Comparison of ENCODE assay signal across 10 mouse cellular contexts in the genomic region with DNA sequence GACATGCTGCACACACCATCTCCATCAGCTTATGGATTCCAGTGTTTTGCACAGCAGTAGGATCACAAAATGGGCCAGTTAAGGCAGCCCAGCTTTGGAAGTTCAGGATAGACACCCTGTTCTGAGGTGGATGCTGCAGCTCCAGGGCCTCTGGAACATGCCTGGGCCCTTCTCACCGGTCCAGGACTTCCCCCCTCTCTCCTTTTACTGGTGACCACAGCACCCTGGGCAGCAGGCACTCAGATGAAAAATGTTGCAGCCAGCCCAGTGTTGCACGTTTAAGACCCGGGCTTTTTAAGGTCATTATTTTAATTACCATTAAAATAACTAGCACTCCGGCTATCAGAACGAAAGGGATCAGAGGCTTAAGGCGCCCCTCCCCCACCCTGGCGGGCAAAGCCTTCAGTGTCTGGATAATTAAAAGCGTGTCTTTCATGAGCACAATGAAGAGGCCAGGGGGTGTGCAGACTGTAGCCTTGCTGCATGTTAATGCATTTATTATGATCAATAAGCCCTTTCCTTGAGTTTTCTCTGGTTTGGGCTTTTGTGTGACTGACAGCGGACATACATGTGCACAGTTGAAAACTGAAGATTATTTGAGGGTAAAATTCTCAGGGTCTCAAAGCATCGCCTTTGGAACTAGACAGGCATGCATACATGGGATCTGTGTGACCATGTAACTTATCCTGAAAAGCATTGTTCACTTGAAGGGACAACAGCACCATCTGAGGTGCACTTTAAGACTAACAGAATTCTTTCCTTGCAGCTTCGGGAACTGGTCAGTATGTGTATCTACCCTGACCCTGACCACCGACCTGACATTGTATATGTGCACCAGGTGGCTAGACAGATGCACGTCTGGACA. TPM values are rescaled to one million over a fixed set of nuclear protein-coding genes. Genes with fewer than 3 reads are reported as not detected.
DNase-seq lines count a peak whose midpoint lies in the region; ATAC-seq and TF ChIP-seq lines count a peak whose summit lies in the region.
"Had no signal": no experiment of that assay in that cellular context is flagged by ENCODE, and none has a peak within 500 bp of the region (broad histone marks: within the 10 kb centered on the region; RNA-seq: fewer than 3 reads in every experiment).

No protein-coding gene starts in this region.

- no peak overlapping the region for H3K4me3 ChIP-seq in liver, embryonic 11.5 days (ENCODE audit: low read depth, low read length)
- no peak overlapping the region for H3K4me3 ChIP-seq in embryonic fibroblast, embryonic 13.5 days (ENCODE audit: insufficient read depth, low read length)
- H3K4me3 ChIP-seq in limb, embryonic 13.5 days, result no peak overlapping the region
- no peak overlapping the region for H3K4me3 ChIP-seq in stomach, postnatal 0 days (ENCODE audit: low read depth, low read length)

- TF ChIP-seq POLR2A in embryonic fibroblast, embryonic 13.5 days (IDR thresholded peaks at IDR 0.05; ENCODE audit: low read depth, low read length), result no peak

- 0 out of 2 replicates have a peak, but pooled peaks have one; percentile 5 for ATAC-seq in liver, embryonic 11.5 days (replicated peaks; ENCODE audit: low FRiP score)
- no peak for ATAC-seq in limb, embryonic 13.5 days (ENCODE audit: low FRiP score, low read depth)
- ATAC-seq in stomach, postnatal 0 days (ENCODE audit: low FRiP score, low TSS enrichment), result no peak
- ATAC-seq: lung, postnatal 0 days had no signal

- 64% methylated on average over 13 of the region's 13 CpGs for WGBS in liver, embryonic 11.5 days
- WGBS in limb, embryonic 13.5 days, result 35% methylated on average over 13 of the region's 13 CpGs
- WGBS in stomach, postnatal 0 days, result 55% methylated on average over 13 of the region's 13 CpGs

- no peak for DNase-seq in liver, embryonic 11.5 days (ENCODE audit: low spot score)
- no peak for DNase-seq in liver
- no peak for DNase-seq in stomach, postnatal 0 days (ENCODE audit: low spot score)
- DNase-seq in urinary bladder, postnatal 4 days (ENCODE audit: low spot score in 2 of 2), result no peak
- DNase-seq in left cerebral cortex, adult 11 months (ENCODE audit: low spot score), result no peak
- no peak for DNase-seq in frontal cortex, adult 2 months (ENCODE audit: extremely low spot score in 1 of 2, low spot score in 1 of 2)
- DNase-seq: gastrocnemius, postnatal 10 days had no signal

- no peak overlapping the region for H3K27ac ChIP-seq in liver, embryonic 11.5 days (ENCODE audit: low read depth, low read length)
- H3K27ac ChIP-seq in embryonic fibroblast, embryonic 13.5 days (ENCODE audit: insufficient read depth, low read length), result peak overlapping the region; percentile 38
- no peak overlapping the region for H3K27ac ChIP-seq in limb, embryonic 13.5 days
- H3K27ac ChIP-seq in stomach, postnatal 0 days (replicated peaks), result no peak overlapping the region

- H3K36me3 ChIP-seq in liver, embryonic 11.5 days (ENCODE audit: control insufficient read depth, insufficient read depth, low read length), result peaks cover 26% of the 10 kb centered on the region; the same call in 1 of the 2 replicates
- peaks cover 95% of the 10 kb centered on the region for H3K36me3 ChIP-seq in limb, embryonic 13.5 days
- H3K36me3 ChIP-seq in stomach, postnatal 0 days (ENCODE audit: control insufficient read depth, insufficient read depth, low read length), result peaks cover 9% of the 10 kb centered on the region; the same call in 1 of the 2 replicates

- no peak overlapping the region for H3K9ac ChIP-seq in liver, embryonic 11.5 days (ENCODE audit: low read depth, low read length)
- H3K9ac ChIP-seq in limb, embryonic 13.5 days, result peak overlapping the region; percentile 20; the same call in 1 of the 2 replicates
- no peak overlapping the region for H3K9ac ChIP-seq in stomach, postnatal 0 days (ENCODE audit: low read length)

- TF ChIP-seq CTCF in embryonic fibroblast, embryonic 13.5 days (IDR thresholded peaks at IDR 0.05; ENCODE audit: borderline replicate concordance, insufficient read depth, low read length), result no peak
- 0 out of 2 replicates have a peak, but pooled peaks have one; percentile 2 for TF ChIP-seq CTCF in stomach, postnatal 0 days (IDR thresholded peaks at IDR 0.05; ENCODE audit: low read depth)

- no peak overlapping the region for H3K4me2 ChIP-seq in liver, embryonic 11.5 days
- no peak overlapping the region for H3K4me2 ChIP-seq in limb, embryonic 13.5 days (replicated peaks)
- no peak overlapping the region for H3K4me2 ChIP-seq in stomach, postnatal 0 days (replicated peaks; ENCODE audit: low read depth)

- no peaks in the 10 kb centered on the region for H3K9me3 ChIP-seq in liver, embryonic 11.5 days (ENCODE audit: control insufficient read depth, low read length)
- H3K9me3 ChIP-seq in limb, embryonic 13.5 days, result no peaks in the 10 kb centered on the region
- no peaks in the 10 kb centered on the region for H3K9me3 ChIP-seq in stomach, postnatal 0 days (ENCODE audit: control insufficient read depth, low read length)

- TF ChIP-seq EP300 in stomach, postnatal 0 days (optimal IDR thresholded peaks at IDR 0.05), result no peak

- no peaks in the 10 kb centered on the region for H3K27me3 ChIP-seq in liver, embryonic 11.5 days (replicated peaks; ENCODE audit: control insufficient read depth, insufficient read depth, low read length)
- no peaks in the 10 kb centered on the region for H3K27me3 ChIP-seq in limb, embryonic 13.5 days
- no peaks in the 10 kb centered on the region for H3K27me3 ChIP-seq in stomach, postnatal 0 days (ENCODE audit: control insufficient read depth, insufficient read depth, low read length)

- peaks cover 5% of the 10 kb centered on the region; the same call in 1 of the 2 replicates for H3K4me1 ChIP-seq in liver, embryonic 11.5 days (replicated peaks; ENCODE audit: control insufficient read depth, insufficient read depth, low read length)
- peaks cover 3% of the 10 kb centered on the region; the same call in 1 of the 2 replicates for H3K4me1 ChIP-seq in embryonic fibroblast, embryonic 13.5 days (ENCODE audit: control insufficient read depth, insufficient read depth, low read length)
- H3K4me1 ChIP-seq in limb, embryonic 13.5 days, result peaks cover 6% of the 10 kb centered on the region; the same call in 1 of the 2 replicates
- no peaks in the 10 kb centered on the region for H3K4me1 ChIP-seq in stomach, postnatal 0 days (replicated peaks; ENCODE audit: control insufficient read depth, insufficient read depth)

RNA-seq across cellular contexts. Expression of gene Psmb7, which starts 59.1 kb away (rescaled TPM):
- polyA plus RNA-seq in liver, embryonic 11.5 days (2014; fragmentation: Nextera tagmentation; extraction: Ambion mirVana), result 271 and 282 TPM in 2 replicates
- 177 and 184 TPM in 2 replicates for polyA plus RNA-seq in embryonic fibroblast, embryonic 13.5 days (2011; ENCODE audit: insufficient read length, low read depth, missing spikeins)
- 282 and 290 TPM in 2 replicates for polyA plus RNA-seq in limb, embryonic 13.5 days (2015; fragmentation: Nextera tagmentation; extraction: Ambion mirVana)
- polyA plus RNA-seq in stomach, postnatal 0 days (2015; fragmentation: Nextera tagmentation; extraction: Ambion mirVana), result 162 and 166 TPM in 2 replicates
- 227 and 234 TPM in 2 replicates for polyA plus RNA-seq in frontal cortex, adult 2 months (2012; rRNA removed)
